Mouse (Mus musculus): ENCODE measurements around the gene Shc3. TPM values are rescaled to one million over a fixed set of nuclear protein-coding genes. Genes with fewer than 3 reads are reported as not detected.

The Shc3 gene
- total and polyA plus RNA-seq, 2 experiments from 2014 or later: 11.6 to 106 TPM

DNA sequence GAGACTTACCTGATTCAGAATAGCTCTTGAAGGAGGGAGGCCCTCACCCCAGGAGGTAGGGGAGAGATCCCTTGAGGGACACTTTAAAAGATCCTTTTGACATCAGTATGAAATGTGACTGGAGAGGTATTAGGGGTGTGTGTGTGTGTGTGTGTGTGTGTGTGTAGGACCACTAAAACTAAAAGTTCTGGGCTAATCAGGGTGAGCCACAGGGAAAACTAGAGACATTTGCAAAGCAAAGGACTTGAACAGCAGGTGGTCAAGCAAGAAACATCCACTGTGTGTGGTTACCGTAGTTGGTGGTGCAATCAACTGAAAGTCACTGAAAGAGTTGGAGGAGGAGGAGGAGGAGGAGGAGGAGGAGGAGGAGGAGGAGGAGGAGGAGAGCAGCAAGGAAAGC is 177.0 kb downstream of the Shc3 start:
- WGBS: 40% methylated on average over 1 of the region's 1 CpGs
- H3K36me3 ChIP-seq (ENCODE audit: insufficient read depth): no peaks in the 10 kb centered on the region
- H3K4me3 ChIP-seq (ENCODE audit: low read depth, low read length): no peak overlapping the region
- no peak for DNase-seq
- H3K27me3 ChIP-seq (ENCODE audit: insufficient read depth, low read length): no peaks in the 10 kb centered on the region
- no peak overlapping the region for H3K9ac ChIP-seq
- H3K4me2 ChIP-seq (ENCODE audit: low read depth): no peak overlapping the region
- peaks cover 3% of the 10 kb centered on the region; the same call in 1 of the 2 replicates for H3K9me3 ChIP-seq (ENCODE audit: low read length)
- no peak overlapping the region for H3K27ac ChIP-seq (ENCODE audit: low read depth, low read length)
- H3K4me1 ChIP-seq (ENCODE audit: insufficient read depth): no peaks in the 10 kb centered on the region
- no peak for ATAC-seq
- TF ChIP-seq CTCF (IDR thresholded peaks at IDR 0.05; ENCODE audit: low read depth): no peak

- no peak overlapping the region for H3K4me2 ChIP-seq (ENCODE audit: low read depth)
- no peaks in the 10 kb centered on the region for H3K4me1 ChIP-seq (ENCODE audit: insufficient read depth)
- H3K36me3 ChIP-seq (ENCODE audit: insufficient read depth): no peaks in the 10 kb centered on the region
- H3K27me3 ChIP-seq (ENCODE audit: insufficient read depth, low read length): no peaks in the 10 kb centered on the region
- 88% methylated on average over 6 of the region's 6 CpGs for WGBS
- no peak for TF ChIP-seq CTCF (IDR thresholded peaks at IDR 0.05; ENCODE audit: low read depth)
- no peak overlapping the region for H3K4me3 ChIP-seq (ENCODE audit: low read depth, low read length)
- no peak overlapping the region for H3K9ac ChIP-seq
- H3K27ac ChIP-seq (ENCODE audit: low read depth, low read length): no peak overlapping the region
- ATAC-seq (no peak), DNase-seq (no peak)
- H3K9me3 ChIP-seq (ENCODE audit: low read length): peaks cover 3% of the 10 kb centered on the region; the same call in 1 of the 2 replicates
Measured at GRCm38 (mm10) chr13:51391359-51391916, 177.8 kb downstream of the Shc3 start.

- H3K4me2 ChIP-seq (ENCODE audit: low read depth): no peak overlapping the region
- WGBS: 68% methylated on average over 4 of the region's 4 CpGs
- no peak overlapping the region for H3K9ac ChIP-seq
- DNase-seq (no peak), ATAC-seq (0 out of 2 replicates have a peak, but pooled peaks have one; percentile 20)
- H3K27me3 ChIP-seq (ENCODE audit: insufficient read depth, low read length): no peaks in the 10 kb centered on the region
- H3K4me3 ChIP-seq (ENCODE audit: low read depth, low read length): no peak overlapping the region
- TF ChIP-seq CTCF (IDR thresholded peaks at IDR 0.05; ENCODE audit: low read depth): no peak
- no peaks in the 10 kb centered on the region for H3K36me3 ChIP-seq (ENCODE audit: insufficient read depth)
- peaks cover 1% of the 10 kb centered on the region; the same call in 1 of the 2 replicates for H3K9me3 ChIP-seq (ENCODE audit: low read length)
- no peaks in the 10 kb centered on the region for H3K4me1 ChIP-seq (ENCODE audit: insufficient read depth)
- no peak overlapping the region for H3K27ac ChIP-seq (ENCODE audit: low read depth, low read length)
Measured at GRCm38 (mm10) chr13:51390398-51390797, 178.8 kb downstream of the Shc3 start.

- WGBS: 45% methylated on average over 4 of the region's 4 CpGs
Measured at GRCm38 (mm10) chr13:51387908-51388307, 181.3 kb downstream of the Shc3 start.

GRCm38 (mm10) chr13:51384899-51385298 is 184.3 kb downstream of the Shc3 start:
- Histone ChIP-seq H3K9ac (no peak overlapping the region), H3K4me3 (ENCODE audit: low read depth, low read length) (no peak overlapping the region), H3K27me3 (ENCODE audit: insufficient read depth, low read length) (no peaks in the 10 kb centered on the region), H3K27ac (ENCODE audit: low read depth, low read length) (no peak overlapping the region), H3K4me1 (ENCODE audit: insufficient read depth) (no peaks in the 10 kb centered on the region), H3K4me2 (ENCODE audit: low read depth) (no peak overlapping the region), H3K9me3 (ENCODE audit: low read length) (no peaks in the 10 kb centered on the region), H3K36me3 (ENCODE audit: insufficient read depth) (no peaks in the 10 kb centered on the region)
- DNase-seq (no peak), ATAC-seq (no peak)
- TF ChIP-seq CTCF (IDR thresholded peaks at IDR 0.05; ENCODE audit: low read depth): no peak
- 87% methylated on average over 2 of the region's 2 CpGs for WGBS

More at GRCm38 (mm10) chr13:51387908-51388307, 181.3 kb downstream of the Shc3 start:
- Histone ChIP-seq H3K4me2 (ENCODE audit: low read depth) (no peak overlapping the region), H3K9me3 (ENCODE audit: low read length) (no peaks in the 10 kb centered on the region), H3K27me3 (ENCODE audit: insufficient read depth, low read length) (no peaks in the 10 kb centered on the region), H3K4me3 (ENCODE audit: low read depth, low read length) (no peak overlapping the region), H3K9ac (no peak overlapping the region), H3K4me1 (ENCODE audit: insufficient read depth) (no peaks in the 10 kb centered on the region), H3K36me3 (ENCODE audit: insufficient read depth) (no peaks in the 10 kb centered on the region), H3K27ac (ENCODE audit: low read depth, low read length) (no peak overlapping the region)
- no peak for ATAC-seq
- DNase-seq: no peak
- no peak for TF ChIP-seq CTCF (IDR thresholded peaks at IDR 0.05; ENCODE audit: low read depth)

GRCm38 (mm10) chr13:51381498-51381897 is 187.7 kb downstream of the Shc3 start:
- Histone ChIP-seq H3K9ac (no peak overlapping the region), H3K27me3 (ENCODE audit: insufficient read depth, low read length) (no peaks in the 10 kb centered on the region), H3K27ac (ENCODE audit: low read depth, low read length) (no peak overlapping the region), H3K4me1 (ENCODE audit: insufficient read depth) (no peaks in the 10 kb centered on the region), H3K4me3 (ENCODE audit: low read depth, low read length) (no peak overlapping the region), H3K4me2 (ENCODE audit: low read depth) (no peak overlapping the region), H3K36me3 (ENCODE audit: insufficient read depth) (no peaks in the 10 kb centered on the region), H3K9me3 (ENCODE audit: low read length) (no peaks in the 10 kb centered on the region)
- WGBS: 94% methylated on average over 6 of the region's 6 CpGs
- TF ChIP-seq CTCF (IDR thresholded peaks at IDR 0.05; ENCODE audit: low read depth): no peak
- ATAC-seq: no peak
- no peak for DNase-seq

Other genes with a start within 250 kb of the Shc3 start
- 4.2 and 8.4 TPM in 2 replicates for gene S1pr3, start 160.8 kb downstream of the Shc3 start, total RNA-seq (2014; rRNA removed)
- gene S1pr3, start 160.8 kb downstream of the Shc3 start, polyA plus RNA-seq (2015; fragmentation: Nextera tagmentation; extraction: Ambion mirVana): 7.4 and 9.6 TPM in 2 replicates
- 29.1 and 35.7 TPM in 2 replicates for gene Cks2, start 75.8 kb upstream of the Shc3 start, total RNA-seq (2014; rRNA removed)
- 35.8 and 45.3 TPM in 2 replicates for gene Cks2, start 75.8 kb upstream of the Shc3 start, polyA plus RNA-seq (2015; fragmentation: Nextera tagmentation; extraction: Ambion mirVana)
- 18.1 and 18.7 TPM in 2 replicates for gene Secisbp2, start 82.3 kb upstream of the Shc3 start, total RNA-seq (2014; rRNA removed)
- 20.2 and 21.8 TPM in 2 replicates for gene Secisbp2, start 82.3 kb upstream of the Shc3 start, polyA plus RNA-seq (2015; fragmentation: Nextera tagmentation; extraction: Ambion mirVana)
- 10.2 and 16.5 TPM in 2 replicates for gene Sema4d, start 224.3 kb upstream of the Shc3 start, total RNA-seq (2014; rRNA removed)
- gene Sema4d, start 224.3 kb upstream of the Shc3 start, polyA plus RNA-seq (2015; fragmentation: Nextera tagmentation; extraction: Ambion mirVana): 9.8 and 14.2 TPM in 2 replicates